Mouse (Mus musculus) stomach, postnatal 0 days (tissue): ENCODE results near the gene Ceacam20.

Experiments
- CTCF ChIP-seq: IDR thresholded peaks from 2 replicates; pipeline ENCODE4 v1.5.1; 2016; ENCODE audit warnings: antibody characterized with exemption, low read depth, mild to moderate bottlenecking, moderate library complexity
- EP300 ChIP-seq: optimal IDR thresholded peaks from 2 replicates; pipeline ENCODE3; 2016; ENCODE audit warnings: antibody characterized with exemption

DNA sequence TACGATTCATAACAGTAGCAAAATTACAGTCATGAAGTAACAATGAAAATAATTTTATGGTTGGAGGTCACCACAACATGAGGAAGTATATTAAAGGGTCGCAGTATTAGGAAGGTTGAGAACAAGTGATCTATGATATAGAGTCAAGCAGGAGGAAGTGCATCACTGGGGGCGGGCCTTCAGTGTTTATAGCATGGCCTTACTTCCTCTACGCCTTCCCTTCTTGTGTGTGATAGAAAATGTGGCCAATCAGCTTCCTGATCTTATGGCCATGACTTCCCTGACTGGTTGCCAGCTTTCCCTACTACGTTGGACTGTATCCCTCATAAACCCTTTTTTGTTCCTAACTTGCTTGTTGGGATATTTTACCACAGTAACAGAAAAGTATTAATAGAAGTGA lies 20.0 kb upstream of the Ceacam20 start:
- TF ChIP-seq CTCF, result no peak
- TF ChIP-seq EP300, result no peak
